Mouse (Mus musculus): ENCODE data around the gene Cask. TPM values are rescaled to one million over a fixed set of nuclear protein-coding genes. Genes with fewer than 3 reads are reported as not detected.

Gene Cask
- polyA plus RNA-seq, 1 experiment: 1.3 TPM

GRCm38 (mm10) chrX:13668867-13669266 is 182.3 kb downstream of the Cask start:
- H3K27ac ChIP-seq (ENCODE audit: control insufficient read depth, insufficient read depth, low read length): no peak overlapping the region
- H3K4me3 ChIP-seq (ENCODE audit: control insufficient read depth, insufficient read depth, low read length): no peak overlapping the region
- WGBS: 5% methylated on average over 5 of the region's 5 CpGs
- H3K27me3 ChIP-seq (ENCODE audit: control insufficient read depth, insufficient read depth, low read length): no peaks in the 10 kb centered on the region
- DNase-seq: no peak
- H3K36me3 ChIP-seq (ENCODE audit: control insufficient read depth, insufficient read depth, low read length): no peaks in the 10 kb centered on the region
- TF ChIP-seq CTCF (IDR thresholded peaks at IDR 0.05; ENCODE audit: borderline replicate concordance, control insufficient read depth, extremely low read depth, insufficient read depth, low read length, poor library complexity): no peak
- TF ChIP-seq POLR2A (IDR thresholded peaks at IDR 0.05; ENCODE audit: control insufficient read depth, extremely low read depth, insufficient read depth, low read length, poor library complexity): no peak
- H3K4me1 ChIP-seq (replicated peaks; ENCODE audit: control insufficient read depth, insufficient read depth, low read length): no peaks in the 10 kb centered on the region

DNA sequence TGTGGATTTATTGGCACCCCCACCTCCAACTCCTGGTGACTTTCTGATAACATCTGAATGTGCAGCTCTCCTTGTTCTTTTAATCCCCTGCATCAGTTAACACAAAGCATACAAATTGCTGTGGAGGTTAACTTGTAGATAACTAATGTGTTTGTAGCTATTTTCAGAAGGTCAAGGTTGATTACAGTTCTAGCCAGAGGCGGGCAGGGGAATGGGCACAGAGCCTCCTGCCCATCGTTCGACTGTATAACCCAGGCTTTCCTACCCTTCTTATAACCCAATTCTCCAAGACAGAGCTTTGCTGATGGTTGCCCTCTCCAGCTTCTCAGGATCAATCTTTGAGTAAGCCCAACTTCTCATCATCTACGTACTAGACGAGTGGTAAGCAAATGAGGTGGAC is 190.1 kb downstream of the Cask start, which contains the start of gene Gpr82:
Gene Gpr82 (plus strand): TSS at position 301 of the 400 bp plus-strand sequence.
- DNase-seq: no peak
- TF ChIP-seq CTCF (IDR thresholded peaks at IDR 0.05; ENCODE audit: borderline replicate concordance, control insufficient read depth, extremely low read depth, insufficient read depth, low read length, poor library complexity) (no peak), POLR2A (IDR thresholded peaks at IDR 0.05; ENCODE audit: control insufficient read depth, extremely low read depth, insufficient read depth, low read length, poor library complexity) (no peak)
- Histone ChIP-seq H3K4me1 (replicated peaks; ENCODE audit: control insufficient read depth, insufficient read depth, low read length) (no peaks in the 10 kb centered on the region), H3K27me3 (ENCODE audit: control insufficient read depth, insufficient read depth, low read length) (no peaks in the 10 kb centered on the region), H3K36me3 (ENCODE audit: control insufficient read depth, insufficient read depth, low read length) (no peaks in the 10 kb centered on the region), H3K27ac (ENCODE audit: control insufficient read depth, insufficient read depth, low read length) (no peak within 1 kb of the TSS), H3K4me3 (ENCODE audit: control insufficient read depth, insufficient read depth, low read length) (no peak within 1 kb of the TSS)
- 99% methylated on average over 5 of the region's 5 CpGs for WGBS

DNA sequence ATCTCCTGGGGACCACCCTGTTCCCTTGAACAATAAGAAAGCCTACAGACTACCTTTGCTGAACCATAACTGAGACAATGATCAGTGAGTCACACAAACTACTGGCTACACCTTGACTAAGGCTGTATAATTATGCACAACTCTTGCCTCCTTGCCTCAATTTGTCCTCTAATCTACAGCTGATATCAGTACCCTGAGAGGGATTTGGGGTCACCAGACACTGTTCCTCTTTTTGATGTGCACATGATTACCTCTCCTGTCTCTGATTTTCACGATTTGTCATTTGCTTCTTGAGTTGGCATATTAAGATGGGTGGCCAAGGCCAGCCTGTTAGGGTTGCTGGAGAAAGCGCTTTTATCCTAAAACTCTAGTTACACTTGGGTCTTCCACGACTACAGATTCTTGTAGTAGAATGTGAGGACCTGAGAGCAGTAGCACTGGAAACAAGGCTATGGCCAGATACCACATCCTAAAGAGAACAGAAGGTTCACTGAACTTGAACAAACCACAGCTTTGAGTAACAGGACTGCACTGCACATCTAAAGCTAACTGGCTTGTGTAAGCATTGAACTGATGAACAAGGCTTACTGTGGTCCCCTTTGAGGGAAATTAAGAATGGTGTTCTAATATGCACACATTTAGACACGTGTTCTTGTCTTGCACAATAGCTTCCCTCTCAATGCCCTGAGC is 191.8 kb downstream of the Cask start:
- Histone ChIP-seq H3K4me3 (ENCODE audit: control insufficient read depth, insufficient read depth, low read length) (no peak overlapping the region), H3K4me1 (replicated peaks; ENCODE audit: control insufficient read depth, insufficient read depth, low read length) (no peaks in the 10 kb centered on the region), H3K36me3 (ENCODE audit: control insufficient read depth, insufficient read depth, low read length) (no peaks in the 10 kb centered on the region), H3K27me3 (ENCODE audit: control insufficient read depth, insufficient read depth, low read length) (no peaks in the 10 kb centered on the region), H3K27ac (ENCODE audit: control insufficient read depth, insufficient read depth, low read length) (no peak overlapping the region)
- DNase-seq: no peak
- WGBS: 37% methylated on average over 4 of the region's 4 CpGs
- TF ChIP-seq POLR2A (IDR thresholded peaks at IDR 0.05; ENCODE audit: control insufficient read depth, extremely low read depth, insufficient read depth, low read length, poor library complexity) (no peak), CTCF (IDR thresholded peaks at IDR 0.05; ENCODE audit: borderline replicate concordance, control insufficient read depth, extremely low read depth, insufficient read depth, low read length, poor library complexity) (no peak)

DNA sequence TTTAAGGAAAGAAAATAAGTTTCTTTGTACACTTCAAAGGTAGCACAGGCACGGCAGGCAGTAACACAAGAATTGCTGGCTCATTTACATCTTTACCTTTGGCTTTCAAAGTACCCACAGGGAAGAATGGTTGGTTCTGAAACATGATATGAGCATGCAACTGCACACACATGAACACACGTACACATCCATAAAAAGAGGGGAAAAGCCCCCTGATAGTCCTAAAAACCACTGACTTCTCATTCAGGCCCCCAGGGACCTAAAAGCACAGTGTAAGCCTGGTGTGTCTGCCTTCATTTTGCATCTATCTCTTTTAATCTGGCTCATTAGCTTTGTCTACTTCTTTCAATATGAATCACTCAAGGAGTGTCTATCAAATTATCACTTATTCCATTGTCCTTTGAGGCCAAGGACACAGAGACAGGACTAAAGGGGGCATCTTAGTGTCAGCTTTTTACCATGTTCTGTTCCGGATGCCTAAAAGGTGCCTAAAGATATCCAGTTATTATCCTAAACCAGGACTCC is 192.5 kb downstream of the Cask start:
- WGBS: 79% methylated on average over 3 of the region's 3 CpGs
- no peak overlapping the region for H3K27ac ChIP-seq (ENCODE audit: control insufficient read depth, insufficient read depth, low read length)
- H3K4me3 ChIP-seq (ENCODE audit: control insufficient read depth, insufficient read depth, low read length): no peak overlapping the region
- no peaks in the 10 kb centered on the region for H3K36me3 ChIP-seq (ENCODE audit: control insufficient read depth, insufficient read depth, low read length)
- TF ChIP-seq CTCF (IDR thresholded peaks at IDR 0.05; ENCODE audit: borderline replicate concordance, control insufficient read depth, extremely low read depth, insufficient read depth, low read length, poor library complexity) (no peak), POLR2A (IDR thresholded peaks at IDR 0.05; ENCODE audit: control insufficient read depth, extremely low read depth, insufficient read depth, low read length, poor library complexity) (no peak)
- no peaks in the 10 kb centered on the region for H3K4me1 ChIP-seq (replicated peaks; ENCODE audit: control insufficient read depth, insufficient read depth, low read length)
- H3K27me3 ChIP-seq (ENCODE audit: control insufficient read depth, insufficient read depth, low read length): no peaks in the 10 kb centered on the region
- no peak for DNase-seq

DNA sequence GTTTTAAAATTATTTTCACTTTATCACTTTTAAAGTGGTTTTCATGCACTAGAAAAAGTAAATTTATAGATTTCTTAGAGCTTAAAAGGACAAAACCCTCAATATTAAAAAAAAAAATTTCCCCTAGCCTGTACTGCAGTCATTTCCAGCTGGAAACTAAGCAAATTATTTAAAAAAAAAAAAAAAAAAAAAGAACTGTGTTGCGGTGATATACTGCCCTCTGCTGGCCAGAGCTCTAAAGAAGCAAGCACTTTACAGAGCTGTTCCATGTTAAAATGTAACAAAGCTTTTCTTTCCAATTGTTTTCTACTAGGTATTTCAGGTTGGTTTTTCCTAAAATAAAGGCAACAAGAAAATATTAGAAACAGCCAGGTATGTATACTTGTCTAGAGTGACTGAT is 194.4 kb downstream of the Cask start:
- H3K36me3 ChIP-seq (ENCODE audit: control insufficient read depth, insufficient read depth, low read length): no peaks in the 10 kb centered on the region
- H3K27ac ChIP-seq (ENCODE audit: control insufficient read depth, insufficient read depth, low read length): no peak overlapping the region
- peak; percentile 22 for DNase-seq
- H3K4me3 ChIP-seq (ENCODE audit: control insufficient read depth, insufficient read depth, low read length): no peak overlapping the region
- no peaks in the 10 kb centered on the region for H3K4me1 ChIP-seq (replicated peaks; ENCODE audit: control insufficient read depth, insufficient read depth, low read length)
- 7% methylated on average over 1 of the region's 1 CpGs for WGBS
- H3K27me3 ChIP-seq (ENCODE audit: control insufficient read depth, insufficient read depth, low read length): no peaks in the 10 kb centered on the region
- TF ChIP-seq CTCF (IDR thresholded peaks at IDR 0.05; ENCODE audit: borderline replicate concordance, control insufficient read depth, extremely low read depth, insufficient read depth, low read length, poor library complexity) (no peak), POLR2A (IDR thresholded peaks at IDR 0.05; ENCODE audit: control insufficient read depth, extremely low read depth, insufficient read depth, low read length, poor library complexity) (no peak)

DNA sequence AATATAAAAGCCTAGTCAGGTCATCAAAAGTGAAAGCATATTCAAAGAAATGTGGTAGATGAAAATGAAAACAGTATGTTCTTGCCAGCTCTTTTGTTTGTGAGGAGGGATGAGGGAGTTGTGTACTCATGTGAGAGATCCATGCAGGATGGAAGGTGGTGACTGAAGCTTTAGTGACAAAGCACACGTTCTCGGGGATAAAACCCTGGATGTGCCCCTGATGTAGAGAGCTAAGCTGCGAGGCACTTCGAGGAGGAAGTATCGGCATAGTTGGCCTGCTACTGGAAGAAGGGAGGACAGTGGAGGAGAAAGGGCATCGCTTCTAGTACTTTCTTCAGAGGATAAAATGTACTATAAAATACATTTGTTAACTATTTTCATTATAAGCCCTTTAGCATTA is 195.3 kb downstream of the Cask start:
- H3K36me3 ChIP-seq (ENCODE audit: control insufficient read depth, insufficient read depth, low read length): no peaks in the 10 kb centered on the region
- H3K4me1 ChIP-seq (replicated peaks; ENCODE audit: control insufficient read depth, insufficient read depth, low read length): no peaks in the 10 kb centered on the region
- H3K4me3 ChIP-seq (ENCODE audit: control insufficient read depth, insufficient read depth, low read length): peak overlapping the region; percentile 16; the same call in 1 of the 2 replicates
- WGBS: 13% methylated on average over 6 of the region's 6 CpGs
- H3K27me3 ChIP-seq (ENCODE audit: control insufficient read depth, insufficient read depth, low read length): no peaks in the 10 kb centered on the region
- no peak for TF ChIP-seq POLR2A (IDR thresholded peaks at IDR 0.05; ENCODE audit: control insufficient read depth, extremely low read depth, insufficient read depth, low read length, poor library complexity)
- no peak for TF ChIP-seq CTCF (IDR thresholded peaks at IDR 0.05; ENCODE audit: borderline replicate concordance, control insufficient read depth, extremely low read depth, insufficient read depth, low read length, poor library complexity)
- peak overlapping the region; percentile 56 for H3K27ac ChIP-seq (ENCODE audit: control insufficient read depth, insufficient read depth, low read length)
- DNase-seq: no peak
